Mouse (Mus musculus) heart, embryonic 15.5 days (tissue): ENCODE measurements around the gene Vmn2r12. TPM values are rescaled to one million over a fixed set of nuclear protein-coding genes. Genes with fewer than 3 reads are reported as not detected.
"Not testable (repeated sequence)": the region's sequence is repeated elsewhere in the genome, so short reads cannot be mapped to it uniquely, and the experiment has no call there.

Source experiments
- ATAC-seq: fragments of 200-750 bp; cut with Nextera tagmentation; replicated peaks from 2 replicates; pipeline ENCODE4 v1.8.0; 2017; ENCODE audit warnings: low read depth, moderate TSS enrichment; ENCODE audit not compliant: insufficient number of reproducible peaks, insufficient read depth, low FRiP score
- H3K27ac ChIP-seq: fragments of 300-500 bp; sonication (generic); 2 replicates; pipeline ENCODE4 v1.5.1; 2015; ENCODE audit warnings: mild to moderate bottlenecking, inconsistent platforms
- H3K27me3 ChIP-seq: fragments of 300-500 bp; sonication (generic); 2 replicates; pipeline ENCODE4 v1.6.1; 2015; ENCODE audit warnings: inconsistent platforms
- H3K36me3 ChIP-seq: fragments of 300-500 bp; sonication (generic); 2 replicates; pipeline ENCODE4 v1.6.1; 2015; ENCODE audit warnings: mild to moderate bottlenecking, inconsistent platforms
- H3K4me1 ChIP-seq: fragments of 300-500 bp; sonication (generic); replicated peaks from 2 replicates; pipeline ENCODE4 v1.6.1; 2015; ENCODE audit warnings: inconsistent platforms
- H3K4me2 ChIP-seq: fragments of 300-500 bp; sonication (generic); 2 replicates; pipeline ENCODE4 v1.6.1; 2015; ENCODE audit warnings: inconsistent platforms, mild to moderate bottlenecking, moderate library complexity
- H3K4me3 ChIP-seq: fragments of 300-500 bp; sonication (generic); 2 replicates; pipeline ENCODE4 v1.5.1; 2015; ENCODE audit warnings: mild to moderate bottlenecking, inconsistent platforms
- H3K9ac ChIP-seq: fragments of 300-500 bp; sonication (generic); 2 replicates; pipeline ENCODE4 v1.6.1; 2015; ENCODE audit warnings: mild to moderate bottlenecking, inconsistent platforms
- H3K9me3 ChIP-seq: fragments of 300-500 bp; sonication (generic); replicated peaks from 2 replicates; pipeline ENCODE4 v1.6.1; 2016; ENCODE audit warnings: inconsistent platforms
- WGBS: fragments of 180-500 bp; shearing (Covaris S2); methylation state at CpG from one replicate; pipeline ENCODE4 v1.1.7; 2015; ENCODE audit warnings: mixed read lengths; 5-methylcytosine and 5-hydroxymethylcytosine counted together
- polyA plus RNA-seq: library from polyadenylated mRNA; unstranded; fragments of >200 nt; fragmentation: Nextera tagmentation; extraction: Ambion mirVana; gene quantifications from 2 replicates; pipeline ENCODE4 v1.2.1, GENCODE M21; 2015

The Vmn2r12 gene
- not detected in 2 replicates for polyA plus RNA-seq

DNA sequence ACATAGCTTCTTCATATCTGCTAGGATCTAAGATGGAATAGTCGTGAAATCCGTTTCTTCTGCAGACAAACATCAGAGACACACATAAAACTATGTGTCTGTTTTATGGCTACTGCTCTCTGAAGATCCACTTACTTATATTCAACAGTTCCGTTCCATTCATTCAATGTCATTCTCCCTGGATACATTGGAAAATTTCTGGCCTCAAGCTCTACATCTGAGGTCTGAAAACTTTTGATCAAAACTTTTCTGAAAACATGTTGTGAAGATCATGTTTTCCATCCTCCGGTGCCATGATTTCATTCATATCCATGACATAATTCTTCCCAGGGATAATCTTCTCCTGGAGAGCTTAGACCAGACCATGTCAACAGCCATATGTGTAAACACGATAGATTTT lies at the start of gene Vmn2r12:
Gene Vmn2r12 (minus strand): TSS at position 101 of the 400 bp plus-strand sequence.
- H3K27ac ChIP-seq, H3K27me3 ChIP-seq, ATAC-seq, H3K36me3 ChIP-seq, H3K4me3 ChIP-seq, H3K4me2 ChIP-seq, H3K9ac ChIP-seq, H3K9me3 ChIP-seq, H3K4me1 ChIP-seq: not testable (repeated sequence)
- WGBS, result 72% methylated on average over 5 of the region's 5 CpGs

DNA sequence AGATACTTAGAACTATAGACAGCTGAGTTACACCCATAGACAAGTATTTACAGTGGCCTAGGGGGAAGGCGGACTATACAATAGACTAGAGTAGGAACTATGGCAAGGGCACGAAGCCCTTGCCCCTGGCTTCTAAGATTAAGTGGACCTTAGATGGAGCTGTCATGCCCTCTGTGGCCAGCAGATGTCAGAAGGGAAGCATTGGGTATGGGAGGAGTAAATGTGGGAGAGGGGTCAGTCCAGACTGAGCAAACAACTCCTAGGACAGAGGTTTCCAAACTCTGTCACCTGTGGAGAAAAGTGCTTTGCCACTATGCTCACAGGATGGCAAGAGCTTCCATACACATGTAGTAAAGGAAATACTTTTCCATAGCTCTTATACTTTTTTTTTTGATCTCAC lies 41.8 kb upstream of the Vmn2r12 start:
- 79% methylated on average over 2 of the region's 2 CpGs for WGBS
- Histone ChIP-seq H3K4me2 (no peak overlapping the region), H3K4me3 (no peak overlapping the region), H3K27me3 (no peaks in the 10 kb centered on the region), H3K4me1 (no peaks in the 10 kb centered on the region), H3K9me3 (peaks cover 3% of the 10 kb centered on the region; the same call in 1 of the 2 replicates), H3K9ac (no peak overlapping the region), H3K27ac (no peak overlapping the region), H3K36me3 (no peaks in the 10 kb centered on the region)
- ATAC-seq, result no peak

DNA sequence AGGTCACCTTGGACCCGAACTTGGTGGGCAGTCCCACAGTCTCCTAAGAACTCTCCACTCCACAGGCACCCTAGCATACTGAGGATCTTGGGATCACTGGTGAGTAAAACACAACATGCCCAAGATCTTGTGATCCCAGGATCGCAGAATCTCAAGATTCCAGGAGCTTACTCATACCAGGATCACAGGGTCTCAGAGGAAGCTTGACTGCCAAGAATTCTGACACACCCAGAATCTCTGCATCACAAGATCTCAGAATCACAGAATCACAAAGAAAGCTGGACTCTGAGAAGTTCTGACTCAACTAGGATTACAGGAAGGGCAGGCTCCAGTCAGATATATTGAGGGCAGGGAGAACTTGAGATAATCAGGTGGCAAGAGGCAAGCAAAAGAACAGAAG lies 39.0 kb upstream of the Vmn2r12 start:
- no peak overlapping the region for H3K4me3 ChIP-seq
- H3K4me2 ChIP-seq, result no peak overlapping the region
- no peaks in the 10 kb centered on the region for H3K36me3 ChIP-seq
- no peaks in the 10 kb centered on the region for H3K4me1 ChIP-seq
- no peak overlapping the region for H3K27ac ChIP-seq
- no peak overlapping the region for H3K9ac ChIP-seq
- ATAC-seq, result no peak
- peaks cover 3% of the 10 kb centered on the region; the same call in 1 of the 2 replicates for H3K9me3 ChIP-seq
- 69% methylated on average over 2 of the region's 2 CpGs for WGBS
- no peaks in the 10 kb centered on the region for H3K27me3 ChIP-seq

DNA sequence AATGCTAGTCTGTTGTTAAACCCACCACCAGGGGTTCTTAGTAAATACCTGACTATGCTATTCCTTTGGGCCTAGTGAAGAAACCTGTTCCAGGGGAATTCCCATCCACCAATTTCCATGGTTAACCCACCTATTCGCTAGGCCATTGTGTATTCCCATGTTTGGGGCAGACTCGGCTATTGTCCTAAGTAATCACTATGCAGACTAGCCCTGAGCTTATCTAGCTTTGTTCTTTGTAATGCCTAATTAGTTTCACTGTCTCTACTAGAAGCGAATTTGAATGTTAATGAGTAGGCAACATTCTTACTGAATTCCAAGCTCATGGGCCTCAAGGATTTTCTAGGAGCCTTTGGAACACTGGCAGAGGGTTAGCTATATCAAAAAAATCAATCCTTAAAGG lies 1.3 kb downstream of the Vmn2r12 start:
- H3K4me1 ChIP-seq, H3K27ac ChIP-seq, H3K36me3 ChIP-seq, H3K9me3 ChIP-seq, ATAC-seq, H3K27me3 ChIP-seq, H3K4me2 ChIP-seq, H3K4me3 ChIP-seq, H3K9ac ChIP-seq: not testable (repeated sequence)
- 67% methylated on average over 3 of the region's 3 CpGs for WGBS

DNA sequence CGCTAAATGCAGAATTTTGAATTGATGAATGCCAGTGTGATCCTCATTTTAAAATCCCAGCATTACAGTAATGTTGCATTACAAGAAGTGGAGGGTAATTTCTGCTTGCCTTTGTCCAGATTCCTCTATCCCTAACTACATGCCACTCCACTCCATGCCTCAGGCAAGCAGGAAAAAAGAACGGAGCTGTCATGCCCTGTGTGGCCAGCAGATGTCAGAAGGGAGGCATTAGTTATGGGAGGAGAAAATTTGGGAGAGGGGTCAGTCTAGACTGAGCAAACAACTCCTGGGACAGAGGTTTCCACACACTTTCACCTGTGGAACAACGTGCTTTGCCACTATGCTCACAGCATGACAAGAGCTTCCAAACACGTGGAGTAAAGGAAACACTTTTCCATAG lies 25.7 kb downstream of the Vmn2r12 start:
- WGBS, result 38% methylated on average over 4 of the region's 4 CpGs
- not testable (repeated sequence) for ATAC-seq

DNA sequence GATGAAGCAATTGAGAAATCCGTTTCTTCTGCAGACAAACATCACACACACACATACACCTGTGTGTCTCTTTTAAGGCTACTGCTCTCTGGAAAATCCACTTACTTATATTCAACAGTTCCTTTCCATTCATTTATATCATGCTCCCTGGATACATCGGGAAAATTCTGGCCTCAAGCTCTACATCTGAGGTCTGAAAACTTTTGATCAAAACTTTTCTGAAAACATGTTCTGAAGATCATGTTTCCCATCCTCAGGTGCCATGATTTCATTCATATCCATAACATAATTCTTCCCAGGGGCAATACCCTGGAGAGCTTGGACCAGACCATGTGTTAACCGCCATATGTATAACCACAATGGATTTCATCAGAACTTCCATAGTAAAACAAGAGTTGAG lies 38.3 kb downstream of the Vmn2r12 start, which contains the start of gene Vmn2r11:
Gene Vmn2r11 (minus strand): TSS at position 101 of the 400 bp plus-strand sequence.
- not testable (repeated sequence) for ATAC-seq, H3K4me3 ChIP-seq, H3K4me2 ChIP-seq, H3K27me3 ChIP-seq, H3K4me1 ChIP-seq, H3K9me3 ChIP-seq, H3K9ac ChIP-seq, H3K36me3 ChIP-seq, H3K27ac ChIP-seq
- WGBS, result 80% methylated on average over 3 of the region's 3 CpGs

More for the DNA sequence above, 25.7 kb downstream of the Vmn2r12 start:
- not testable (repeated sequence) for H3K4me1 ChIP-seq, H3K27me3 ChIP-seq, H3K27ac ChIP-seq, H3K9me3 ChIP-seq, H3K9ac ChIP-seq, H3K36me3 ChIP-seq, H3K4me3 ChIP-seq, H3K4me2 ChIP-seq

DNA sequence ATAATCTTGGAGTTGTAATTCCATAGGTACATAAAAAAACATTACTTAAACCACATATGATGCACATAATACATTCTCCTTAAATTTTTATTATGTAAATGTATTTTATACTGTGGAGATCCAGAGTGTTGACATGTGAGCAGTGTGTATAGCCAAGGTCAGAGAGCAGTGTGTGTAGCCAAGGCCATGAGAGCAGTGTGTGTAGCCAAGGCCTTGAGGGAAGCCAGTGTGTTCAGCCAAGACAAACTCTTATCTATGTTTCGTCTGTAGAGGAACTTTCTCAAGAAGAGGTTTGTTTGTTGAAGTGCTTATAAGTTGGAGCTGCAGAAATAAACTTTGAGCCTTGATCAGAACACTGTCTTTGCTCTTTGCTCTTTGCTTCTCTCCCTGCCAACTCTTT lies 42.5 kb downstream of the Vmn2r12 start:
- no peaks in the 10 kb centered on the region for H3K36me3 ChIP-seq
- H3K4me1 ChIP-seq, result no peaks in the 10 kb centered on the region
- no peak for ATAC-seq
- H3K9ac ChIP-seq, result no peak overlapping the region
- no peak overlapping the region for H3K27ac ChIP-seq
- no peaks in the 10 kb centered on the region for H3K27me3 ChIP-seq
- H3K4me3 ChIP-seq, result no peak overlapping the region
- no peak overlapping the region for H3K4me2 ChIP-seq
- 44% methylated on average over 1 of the region's 1 CpGs for WGBS
- peaks cover 4% of the 10 kb centered on the region for H3K9me3 ChIP-seq

Other genes starting within 250 kb of the Vmn2r12 start
- not detected in 2 replicates for gene Vmn2r9, start 245.3 kb downstream of the Vmn2r12 start, polyA plus RNA-seq
- gene Vmn2r10, start 91.4 kb downstream of the Vmn2r12 start, polyA plus RNA-seq, result not detected in 2 replicates
- not detected in 2 replicates for gene Vmn2r11, start 38.4 kb downstream of the Vmn2r12 start, polyA plus RNA-seq
- not detected in 2 replicates for gene Vmn2r13, start 94.2 kb upstream of the Vmn2r12 start, polyA plus RNA-seq
- not detected in 2 replicates for gene Vmn2r14, start 126.8 kb upstream of the Vmn2r12 start, polyA plus RNA-seq
- gene Vmn2r15, start 199.7 kb upstream of the Vmn2r12 start, polyA plus RNA-seq, result not detected in 2 replicates
- gene Vmn2r16, start 232.2 kb upstream of the Vmn2r12 start, polyA plus RNA-seq, result not detected in 2 replicates